Mouse (Mus musculus) cerebellum, adult 2 months (tissue): ENCODE measurements at regions not wholly inside any gene's neighbourhood (a gene's known extent, or its start where the extent isn't known, plus 50 kb on each side); places are given as distances from the start of the nearest gene placed in this dataset.

Experiments used
- CTCF ChIP-seq: fragments of 200-500 bp; IDR thresholded peaks from 2 replicates; pipeline ENCODE4 v1.5.1; 2011; ENCODE audit warnings: low read depth, mild to moderate bottlenecking, control low read depth, low read length, moderate library complexity, borderline replicate concordance; ENCODE audit not compliant: insufficient read depth
- POLR2A ChIP-seq: fragments of 200-500 bp; IDR thresholded peaks from 2 replicates; pipeline ENCODE4 v1.6.1; 2011; ENCODE audit warnings: low read length, control low read depth, borderline replicate concordance; ENCODE audit not compliant: insufficient read depth

GRCm38 (mm10) chr1:30060806-30061205 lies 812.9 kb downstream of the Phf3 start:
- TF ChIP-seq CTCF (no peak), POLR2A (no peak)
